Mouse (Mus musculus): ENCODE measurements at regions not wholly inside any gene's neighbourhood (a gene's known extent, or its start where the extent isn't known, plus 50 kb on each side); places are given as distances from the start of the nearest gene placed in this dataset.

- DNase-seq = no peak
Observed at GRCm38 (mm10) chr1:90406663-90407062, 196.1 kb upstream of the Cops8 start.

DNA sequence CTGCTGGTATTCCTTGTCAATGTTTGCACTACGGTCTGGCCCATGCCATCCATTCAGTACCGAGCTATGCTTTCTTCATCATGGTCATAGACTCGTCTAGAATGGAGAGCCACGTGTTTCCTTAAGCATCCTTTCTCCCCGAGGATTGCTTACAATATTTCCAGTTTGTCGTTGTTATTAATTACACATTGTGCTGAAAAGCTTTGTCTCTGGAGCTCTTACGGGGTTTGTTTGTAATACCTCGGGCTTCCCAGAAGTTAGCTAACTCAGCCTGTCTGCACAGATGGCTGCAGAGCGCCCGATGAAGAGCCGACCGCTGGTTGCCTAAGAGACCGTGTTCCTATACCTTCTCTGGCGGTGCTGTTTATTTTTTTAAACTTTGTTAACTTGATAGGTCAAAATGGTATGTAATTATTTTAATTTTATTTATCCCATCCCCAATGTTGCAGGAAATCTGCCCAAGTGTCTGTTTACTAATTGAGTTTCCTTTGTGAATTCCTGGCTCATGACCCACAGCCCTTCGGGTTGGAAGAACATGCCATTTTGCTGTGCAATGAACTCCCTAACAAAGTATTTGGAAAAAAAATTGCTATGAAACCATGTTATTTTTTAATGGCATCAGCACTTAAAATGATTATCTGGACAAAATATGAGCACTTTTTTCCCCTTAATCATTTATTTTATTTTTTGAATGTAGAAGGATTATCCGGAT is 194.1 kb upstream of the Cops8 start:
- DNase-seq = no peak

DNA sequence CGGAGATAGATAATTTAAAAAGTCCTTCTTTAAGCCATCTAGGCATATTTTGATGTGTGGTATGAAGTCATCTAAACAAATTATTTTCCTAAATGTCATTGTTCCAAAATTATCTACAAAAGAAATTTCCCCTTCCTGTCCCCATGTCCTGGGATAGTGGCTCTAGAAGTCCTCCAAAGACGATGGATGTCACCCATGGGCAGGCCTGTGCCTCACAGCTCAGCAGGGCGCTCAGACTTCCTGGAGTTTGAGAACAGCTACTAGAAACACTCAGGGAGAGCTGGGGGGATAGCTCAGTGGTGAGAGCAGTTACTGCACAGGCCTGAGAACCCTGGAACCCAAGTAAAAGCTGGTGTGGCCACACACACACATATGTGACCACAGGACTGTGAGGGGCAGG is 193.5 kb upstream of the Cops8 start:
- DNase-seq = no peak

- no peak for DNase-seq
Observed at GRCm38 (mm10) chr1:90412511-90413045, 190.2 kb upstream of the Cops8 start.

DNA sequence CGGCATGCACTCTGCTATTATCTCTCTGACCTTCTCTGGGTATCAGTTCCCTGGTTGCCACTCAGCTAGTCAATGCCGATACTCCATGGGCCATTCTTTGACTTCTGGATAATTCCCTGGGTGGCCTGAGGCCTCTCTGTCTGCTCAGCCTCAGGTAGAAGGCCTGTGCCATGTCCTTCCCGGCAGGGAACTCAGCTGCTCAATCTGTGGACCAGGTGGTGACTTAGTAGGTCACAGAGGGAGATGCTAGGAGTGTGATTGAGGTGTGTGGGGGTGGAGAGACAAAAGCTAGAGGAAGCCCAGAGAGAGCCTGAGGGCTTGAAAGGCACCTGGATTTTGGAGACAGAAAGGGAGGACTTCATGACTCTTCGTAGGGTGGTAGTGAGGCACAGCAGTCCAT is 188.0 kb upstream of the Cops8 start:
- DNase-seq = no peak

DNA sequence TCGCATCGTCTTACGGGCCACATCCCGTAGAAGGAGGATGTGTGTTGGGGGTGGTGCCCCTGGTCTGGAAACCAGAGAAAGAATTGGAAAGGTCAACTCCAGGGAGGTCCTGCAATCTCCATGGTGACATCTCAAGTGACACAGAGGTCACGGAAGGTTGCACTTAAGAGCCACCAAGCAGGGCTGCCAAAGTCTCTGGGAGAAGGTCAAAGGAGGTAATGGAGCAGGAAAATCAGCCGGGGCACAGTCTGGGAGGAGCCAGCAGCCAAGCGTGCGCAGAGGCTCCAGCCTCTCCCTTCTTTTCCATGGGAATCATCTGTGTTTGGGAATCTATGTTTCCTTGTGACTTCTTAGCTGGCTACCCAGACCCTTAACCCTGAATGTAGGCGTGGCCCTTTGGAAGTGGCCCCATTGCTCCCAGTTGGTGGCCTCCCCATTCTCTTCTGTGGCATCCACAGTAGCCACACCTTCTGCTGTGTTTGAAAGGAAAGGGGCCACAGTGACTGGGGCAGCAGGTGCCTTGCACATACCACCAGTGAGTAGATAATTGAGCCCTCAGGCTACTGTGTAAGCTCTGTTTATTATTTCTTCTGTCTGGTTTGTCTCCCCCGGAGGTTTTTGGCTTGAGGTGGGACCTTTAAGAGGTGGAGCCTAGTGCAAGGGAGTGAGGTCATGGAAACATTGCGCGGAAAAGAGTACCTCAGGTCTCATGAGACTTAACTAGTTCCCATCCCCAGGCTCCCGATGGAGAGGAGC is 178.5 kb upstream of the Cops8 start:
- DNase-seq = no peak

- DNase-seq = no peak
Observed at GRCm38 (mm10) chr1:90428334-90428733, 174.4 kb upstream of the Cops8 start.

DNA sequence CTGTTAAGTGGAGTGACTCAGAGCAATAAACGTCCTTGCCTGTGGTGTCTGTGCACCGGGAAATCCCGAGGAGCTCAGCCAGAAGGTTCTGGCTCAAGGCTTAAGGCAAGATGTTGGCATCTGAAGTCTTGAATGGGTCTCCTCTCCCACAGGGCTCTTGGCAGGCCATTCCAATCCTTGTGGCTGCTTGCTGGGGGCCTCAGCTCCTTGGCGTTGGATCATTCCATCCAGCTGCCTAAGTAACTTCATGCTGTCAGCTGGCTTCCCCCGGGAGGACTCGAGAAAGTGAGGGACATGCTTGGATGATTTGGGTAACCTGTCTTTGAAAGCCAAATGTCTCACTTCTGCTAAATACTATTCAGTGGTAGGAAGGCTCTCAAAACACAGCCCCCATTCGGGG is 174.0 kb upstream of the Cops8 start:
- no peak for DNase-seq

DNA sequence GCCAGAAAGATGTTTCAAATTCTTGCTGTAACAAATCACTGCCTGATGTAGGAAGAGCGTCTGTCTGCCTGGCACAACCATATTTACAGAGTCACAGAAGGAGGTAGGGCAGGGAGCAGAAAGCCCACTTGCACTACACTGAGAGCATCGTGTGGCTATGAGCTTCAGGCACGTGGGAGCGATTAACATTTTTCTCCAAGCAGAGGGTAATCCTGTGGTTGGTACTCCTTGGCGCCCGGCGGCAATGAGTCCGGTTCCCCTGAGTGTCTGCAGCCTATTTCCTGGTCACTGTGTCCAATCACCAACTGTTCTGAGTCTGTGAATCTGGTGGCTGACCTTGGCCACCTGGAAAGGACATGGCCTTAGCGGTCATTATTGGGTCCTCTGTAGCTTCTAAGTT is 172.3 kb upstream of the Cops8 start:
- no peak for DNase-seq

GRCm38 (mm10) chr1:90431783-90432182 is 171.0 kb upstream of the Cops8 start:
- DNase-seq = no peak

DNA sequence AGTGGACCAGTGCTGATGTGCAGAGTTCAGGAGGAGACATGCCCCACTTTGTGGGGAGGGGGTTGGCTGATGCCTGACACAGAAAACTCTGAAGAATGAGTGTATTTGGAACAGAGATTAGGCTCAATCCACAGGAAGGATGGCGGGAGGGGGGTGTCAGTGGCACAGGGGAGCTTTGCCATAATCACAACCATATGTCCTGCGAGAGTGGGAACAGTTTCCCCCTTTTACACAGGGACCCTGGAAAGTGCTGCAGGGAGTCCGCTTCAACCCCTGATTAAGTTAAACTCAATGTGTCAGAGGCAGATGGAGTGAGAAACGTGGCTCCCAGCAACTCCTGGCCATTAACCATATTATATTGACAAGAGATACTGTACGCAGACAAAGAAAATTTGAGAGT is 168.9 kb upstream of the Cops8 start:
- no peak for DNase-seq

DNA sequence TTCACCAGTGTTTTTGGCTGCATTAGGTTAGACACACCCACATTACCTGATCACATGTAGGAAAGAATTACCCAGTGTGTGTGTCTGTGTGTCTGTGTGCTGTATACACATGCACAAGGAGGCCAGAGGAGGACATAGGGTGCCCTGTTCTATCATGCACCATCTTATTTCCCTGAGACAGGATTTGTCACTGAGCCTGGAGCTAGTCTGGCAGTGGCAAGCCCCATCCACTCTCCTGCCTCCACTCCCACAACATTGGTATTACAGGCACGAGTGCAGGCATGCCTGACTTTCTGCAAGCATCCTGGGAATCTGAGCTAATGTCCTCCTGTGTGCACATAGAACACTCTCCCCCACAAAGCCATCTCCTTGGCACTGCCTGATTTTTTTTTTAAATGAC is 162.1 kb upstream of the Cops8 start:
- no peak for DNase-seq

DNA sequence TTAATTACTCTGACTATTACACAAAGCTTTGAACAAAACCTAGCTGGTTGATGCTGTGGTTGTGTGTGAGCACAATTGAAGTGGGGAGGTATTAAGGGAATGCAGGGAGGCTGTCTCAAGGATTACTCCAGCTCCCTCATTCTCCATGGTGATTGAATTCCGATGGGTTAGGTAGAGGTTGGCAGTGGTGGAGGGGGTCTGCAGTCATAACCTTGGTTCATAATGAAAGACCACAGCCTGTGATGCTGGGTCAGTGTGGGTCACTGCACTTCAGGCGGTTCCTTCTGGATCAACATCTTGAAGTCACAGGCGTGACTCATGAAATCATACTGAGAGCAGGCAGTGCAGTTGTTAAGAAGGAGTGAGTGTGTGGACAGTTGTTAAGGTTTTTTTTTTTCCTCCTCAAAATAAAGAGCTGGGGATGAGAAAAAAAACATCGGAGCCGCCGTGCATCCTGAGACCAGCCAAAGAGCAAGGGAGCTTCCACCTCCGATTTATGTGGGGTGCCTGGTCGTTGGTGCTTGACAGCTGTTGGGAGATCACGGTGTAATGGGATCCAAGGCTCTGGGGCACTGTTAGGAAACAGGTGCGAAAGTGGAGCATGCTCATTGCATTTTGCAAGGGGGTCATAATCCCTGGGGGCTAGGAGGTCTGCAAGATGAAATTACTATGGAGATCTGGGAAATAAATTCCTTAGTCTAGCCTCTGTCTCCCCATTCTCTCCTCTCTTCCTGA is 161.5 kb upstream of the Cops8 start:
- no peak for DNase-seq

GRCm38 (mm10) chr1:90442250-90443240 is 160.2 kb upstream of the Cops8 start:
- DNase-seq = no peak

GRCm38 (mm10) chr1:90449571-90450226 is 153.1 kb upstream of the Cops8 start:
- DNase-seq = no peak

DNA sequence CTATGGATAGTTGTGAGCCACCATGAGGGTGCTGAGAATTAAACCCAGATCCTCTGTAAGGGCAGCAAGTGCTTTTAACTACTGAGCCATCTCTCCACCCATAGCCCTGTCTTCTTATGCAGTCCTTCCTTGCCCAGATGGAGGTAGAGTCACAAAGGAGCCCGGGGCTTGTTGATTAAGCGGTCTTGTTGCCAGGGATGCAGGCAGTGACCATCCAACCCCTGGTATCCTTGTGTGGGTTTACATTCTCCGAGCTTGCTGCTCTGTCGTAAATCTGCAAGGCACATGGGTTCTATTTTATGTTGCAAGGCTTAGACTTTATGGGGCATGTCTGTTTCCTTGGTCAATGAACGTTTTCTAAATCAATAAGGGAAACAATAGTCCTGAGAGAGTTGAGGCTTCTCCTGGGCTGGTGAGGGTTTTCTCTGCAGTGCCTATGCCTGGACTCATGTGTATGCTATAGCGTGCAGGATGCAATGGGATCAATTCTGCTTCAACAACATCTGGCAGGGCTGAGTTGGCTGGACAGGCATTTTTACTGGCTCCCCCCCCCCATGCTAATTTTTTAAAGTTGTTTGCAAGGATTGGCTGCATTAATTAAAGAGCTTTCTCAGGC is 150.7 kb upstream of the Cops8 start:
- no peak for DNase-seq

GRCm38 (mm10) chr1:90454263-90454662 is 148.5 kb upstream of the Cops8 start:
- DNase-seq = no peak

- DNase-seq = no peak
Observed at GRCm38 (mm10) chr1:90457396-90457795, 145.4 kb upstream of the Cops8 start.

DNA sequence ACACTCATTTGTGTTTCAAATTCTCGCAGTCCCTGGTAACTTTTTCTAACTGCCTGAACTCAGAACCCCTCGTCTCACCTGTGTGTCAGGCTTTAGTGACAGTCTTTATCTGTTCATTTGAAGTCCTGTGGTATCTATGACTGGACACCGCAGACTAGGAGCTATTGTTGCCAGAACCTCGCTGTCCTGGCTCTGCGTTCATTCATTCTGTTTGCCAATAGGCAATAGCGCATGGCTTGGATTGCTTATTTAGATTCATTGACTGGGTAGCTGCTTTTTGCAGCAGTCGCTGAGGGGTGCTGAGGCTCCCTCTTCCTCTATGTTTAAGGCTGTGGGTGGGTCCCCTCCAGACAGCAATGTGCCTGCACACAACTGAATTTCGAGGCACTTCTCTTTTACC is 144.6 kb upstream of the Cops8 start:
- DNase-seq = no peak

GRCm38 (mm10) chr1:90461699-90462098 is 141.1 kb upstream of the Cops8 start:
- no peak for DNase-seq

- DNase-seq = no peak
Observed at GRCm38 (mm10) chr1:90463302-90463701, 139.5 kb upstream of the Cops8 start.

Measured in thymus, postnatal 36 days (tissue).